Mouse (Mus musculus): ENCODE data around the gene Pacsin2. TPM values are rescaled to one million over a fixed set of nuclear protein-coding genes. Genes with fewer than 3 reads are reported as not detected.

The Pacsin2 gene
- polyA plus RNA-seq, 1 experiment from 2014 or later: 63.8 TPM

- no peaks in the 10 kb centered on the region for H3K9me3 ChIP-seq (ENCODE audit: low read depth, low read length)
- TF ChIP-seq CTCF (IDR thresholded peaks at IDR 0.05; ENCODE audit: low read depth): no peak
- no peaks in the 10 kb centered on the region for H3K36me3 ChIP-seq (ENCODE audit: insufficient read depth)
- ATAC-seq (ENCODE audit: insufficient read depth) (no peak), DNase-seq (no peak)
- 68% methylated on average over 3 of the region's 3 CpGs for WGBS
- H3K4me3 ChIP-seq (ENCODE audit: low read depth, low read length): no peak overlapping the region
- peaks cover 8% of the 10 kb centered on the region; the same call in 1 of the 2 replicates for H3K4me1 ChIP-seq (ENCODE audit: insufficient read depth)
- no peaks in the 10 kb centered on the region for H3K27me3 ChIP-seq (ENCODE audit: insufficient read depth, low read length)
- H3K4me2 ChIP-seq: no peak overlapping the region
- H3K9ac ChIP-seq: no peak overlapping the region
- H3K27ac ChIP-seq (ENCODE audit: low read depth): no peak overlapping the region
Observed at GRCm38 (mm10) chr15:83460891-83461290, 3.5 kb downstream of the Pacsin2 start.

GRCm38 (mm10) chr15:83457541-83457940, 6.9 kb downstream of the Pacsin2 start:
- WGBS: 82% methylated on average over 1 of the region's 1 CpGs
- no peak for TF ChIP-seq CTCF (IDR thresholded peaks at IDR 0.05; ENCODE audit: low read depth)

GRCm38 (mm10) chr15:83455637-83456036, 8.8 kb downstream of the Pacsin2 start:
- H3K27ac ChIP-seq (ENCODE audit: low read depth): no peak overlapping the region
- H3K36me3 ChIP-seq (ENCODE audit: insufficient read depth): no peaks in the 10 kb centered on the region
- H3K9ac ChIP-seq: no peak overlapping the region
- no peaks in the 10 kb centered on the region for H3K9me3 ChIP-seq (ENCODE audit: low read depth, low read length)
- 0 out of 2 replicates have a peak, but pooled peaks cover 5% of the 10 kb centered on the region for H3K4me1 ChIP-seq (ENCODE audit: insufficient read depth)
- ATAC-seq (ENCODE audit: insufficient read depth): no peak
- no peak overlapping the region for H3K4me2 ChIP-seq
- peak; percentile 23 for DNase-seq
- 89% methylated on average over 5 of the region's 5 CpGs for WGBS
- no peak for TF ChIP-seq CTCF (IDR thresholded peaks at IDR 0.05; ENCODE audit: low read depth)
- no peak overlapping the region for H3K4me3 ChIP-seq (ENCODE audit: low read depth, low read length)
- H3K27me3 ChIP-seq (ENCODE audit: insufficient read depth, low read length): no peaks in the 10 kb centered on the region

More at GRCm38 (mm10) chr15:83457541-83457940, 6.9 kb downstream of the Pacsin2 start:
- ATAC-seq (ENCODE audit: insufficient read depth) (no peak), DNase-seq (no peak)
- Histone ChIP-seq H3K4me2 (no peak overlapping the region), H3K4me3 (ENCODE audit: low read depth, low read length) (no peak overlapping the region), H3K36me3 (ENCODE audit: insufficient read depth) (no peaks in the 10 kb centered on the region), H3K9me3 (ENCODE audit: low read depth, low read length) (no peaks in the 10 kb centered on the region), H3K9ac (no peak overlapping the region), H3K4me1 (ENCODE audit: insufficient read depth) (no peaks in the 10 kb centered on the region), H3K27me3 (ENCODE audit: insufficient read depth, low read length) (no peaks in the 10 kb centered on the region), H3K27ac (ENCODE audit: low read depth) (no peak overlapping the region)

- no peak for TF ChIP-seq CTCF (IDR thresholded peaks at IDR 0.05; ENCODE audit: low read depth)
- ATAC-seq (ENCODE audit: insufficient read depth): no peak
- Histone ChIP-seq H3K4me1 (ENCODE audit: insufficient read depth) (0 out of 2 replicates have a peak, but pooled peaks cover 5% of the 10 kb centered on the region), H3K36me3 (ENCODE audit: insufficient read depth) (no peaks in the 10 kb centered on the region), H3K9ac (no peak overlapping the region), H3K27ac (ENCODE audit: low read depth) (no peak overlapping the region), H3K27me3 (ENCODE audit: insufficient read depth, low read length) (no peaks in the 10 kb centered on the region), H3K9me3 (ENCODE audit: low read depth, low read length) (no peaks in the 10 kb centered on the region), H3K4me2 (no peak overlapping the region), H3K4me3 (ENCODE audit: low read depth, low read length) (no peak overlapping the region)
- 73% methylated on average over 3 of the region's 3 CpGs for WGBS
- DNase-seq: no peak
Observed at GRCm38 (mm10) chr15:83455034-83455433, 9.4 kb downstream of the Pacsin2 start.

GRCm38 (mm10) chr15:83454419-83454818, 10.0 kb downstream of the Pacsin2 start:
- no peak for TF ChIP-seq CTCF (IDR thresholded peaks at IDR 0.05; ENCODE audit: low read depth)
- WGBS: 82% methylated on average over 7 of the region's 7 CpGs
- Histone ChIP-seq H3K4me1 (ENCODE audit: insufficient read depth) (0 out of 2 replicates have a peak, but pooled peaks cover 5% of the 10 kb centered on the region), H3K9me3 (ENCODE audit: low read depth, low read length) (no peaks in the 10 kb centered on the region), H3K27me3 (ENCODE audit: insufficient read depth, low read length) (no peaks in the 10 kb centered on the region), H3K9ac (no peak overlapping the region), H3K36me3 (ENCODE audit: insufficient read depth) (no peaks in the 10 kb centered on the region), H3K4me3 (ENCODE audit: low read depth, low read length) (no peak overlapping the region), H3K27ac (ENCODE audit: low read depth) (no peak overlapping the region), H3K4me2 (no peak overlapping the region)
- DNase-seq (no peak), ATAC-seq (ENCODE audit: insufficient read depth) (no peak)

GRCm38 (mm10) chr15:83453879-83454278, 10.5 kb downstream of the Pacsin2 start:
- no peak for ATAC-seq (ENCODE audit: insufficient read depth)

GRCm38 (mm10) chr15:83452219-83452760, 12.1 kb downstream of the Pacsin2 start:
- Histone ChIP-seq H3K4me1 (ENCODE audit: insufficient read depth) (peaks cover 15% of the 10 kb centered on the region; the same call in 1 of the 2 replicates), H3K4me3 (ENCODE audit: low read depth, low read length) (no peak overlapping the region)
- 74% methylated on average over 7 of the region's 7 CpGs for WGBS

More at GRCm38 (mm10) chr15:83453879-83454278, 10.5 kb downstream of the Pacsin2 start:
- DNase-seq: no peak
- Histone ChIP-seq H3K27me3 (ENCODE audit: insufficient read depth, low read length) (no peaks in the 10 kb centered on the region), H3K9me3 (ENCODE audit: low read depth, low read length) (no peaks in the 10 kb centered on the region), H3K4me3 (ENCODE audit: low read depth, low read length) (no peak overlapping the region), H3K36me3 (ENCODE audit: insufficient read depth) (no peaks in the 10 kb centered on the region), H3K27ac (ENCODE audit: low read depth) (no peak overlapping the region), H3K4me2 (no peak overlapping the region), H3K9ac (no peak overlapping the region), H3K4me1 (ENCODE audit: insufficient read depth) (0 out of 2 replicates have a peak, but pooled peaks cover 5% of the 10 kb centered on the region)
- no peak for TF ChIP-seq CTCF (IDR thresholded peaks at IDR 0.05; ENCODE audit: low read depth)
- 82% methylated on average over 3 of the region's 3 CpGs for WGBS

More at GRCm38 (mm10) chr15:83452219-83452760, 12.1 kb downstream of the Pacsin2 start:
- no peaks in the 10 kb centered on the region for H3K9me3 ChIP-seq (ENCODE audit: low read depth, low read length)
- H3K27me3 ChIP-seq (ENCODE audit: insufficient read depth, low read length): no peaks in the 10 kb centered on the region
- H3K9ac ChIP-seq: no peak overlapping the region
- ATAC-seq (ENCODE audit: insufficient read depth): no peak
- no peak overlapping the region for H3K4me2 ChIP-seq
- DNase-seq: no peak
- no peaks in the 10 kb centered on the region for H3K36me3 ChIP-seq (ENCODE audit: insufficient read depth)
- no peak for TF ChIP-seq CTCF (IDR thresholded peaks at IDR 0.05; ENCODE audit: low read depth)
- no peak overlapping the region for H3K27ac ChIP-seq (ENCODE audit: low read depth)
